Mouse (Mus musculus) olfactory bulb, adult 2 months (tissue): ENCODE results near the gene Gm9844. TPM values are rescaled to one million over a fixed set of nuclear protein-coding genes. Genes with fewer than 3 reads are reported as not detected.
A peak's percentile ranks its signal among the peaks of the same experiment; 100 is the strongest.
"Not testable (repeated sequence)": the region's sequence is repeated elsewhere in the genome, so short reads cannot be mapped to it uniquely, and the experiment has no call there.

Experiments used
- H3K27ac ChIP-seq: fragments of 200-500 bp; 2 replicates; pipeline ENCODE4 v1.5.1; 2012; ENCODE audit warnings: low read depth, low read length; ENCODE audit not compliant: insufficient read depth
- H3K4me1 ChIP-seq: fragments of 200-500 bp; 2 replicates; pipeline ENCODE4 v1.6.1; 2012; ENCODE audit warnings: low read length; ENCODE audit not compliant: control insufficient read depth, insufficient read depth
- H3K4me3 ChIP-seq: fragments of 200-500 bp; 2 replicates; pipeline ENCODE4 v1.5.1; 2012; ENCODE audit warnings: mild to moderate bottlenecking, low read depth, low read length, moderate library complexity; ENCODE audit not compliant: insufficient read depth
- CTCF ChIP-seq: fragments of 200-500 bp; IDR thresholded peaks from 2 replicates; pipeline ENCODE4 v1.5.1; 2012; ENCODE audit warnings: low read depth, mild to moderate bottlenecking, low read length, moderate library complexity; ENCODE audit not compliant: insufficient read depth
- POLR2A ChIP-seq: fragments of 200-500 bp; IDR thresholded peaks from 2 replicates; pipeline ENCODE4 v1.6.1; 2012; ENCODE audit warnings: mild to moderate bottlenecking, low read depth, low read length, moderate library complexity; ENCODE audit not compliant: insufficient read depth
- WGBS: fragments of 180-500 bp; shearing (Covaris S2); methylation state at CpG from one replicate; pipeline ENCODE4 v1.1.7; 2018; 5-methylcytosine and 5-hydroxymethylcytosine counted together
- polyA plus RNA-seq: library from polyadenylated mRNA; stranded (reverse); fragments of >200 nt; gene quantifications from 2 replicates; pipeline ENCODE4 v1.2.4, GENCODE M21; 2012; ENCODE audit warnings: low replicate concordance; ENCODE audit not compliant: missing spikeins, insufficient read depth, insufficient read length

Gene Gm9844
- polyA plus RNA-seq, 1 experiment = not detected

DNA sequence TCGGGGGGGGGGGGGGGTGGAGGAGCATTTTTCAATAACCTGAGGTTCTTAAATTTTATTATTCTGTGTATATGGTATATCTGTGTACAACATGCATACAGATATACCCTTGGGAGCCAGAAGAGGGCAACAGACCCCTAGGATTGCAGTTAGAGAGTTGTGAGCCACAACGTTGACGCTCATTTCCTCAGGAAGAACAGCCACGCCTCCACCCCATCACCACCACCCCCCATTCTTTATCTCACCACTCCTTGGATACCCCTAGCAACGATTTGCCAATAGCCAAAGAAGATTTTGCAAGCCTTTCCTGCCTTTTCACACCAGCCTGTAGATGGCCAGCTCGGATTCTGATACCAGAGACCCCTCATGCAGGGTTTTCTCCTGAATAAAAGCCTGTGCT is 16.3 kb upstream of the Gm9844 start:
- Histone ChIP-seq H3K27ac (no peak overlapping the region), H3K4me3 (no peak overlapping the region), H3K4me1 (peaks cover 3% of the 10 kb centered on the region)
- WGBS = 5% methylated on average over 6 of the region's 6 CpGs
- no peak for TF ChIP-seq POLR2A
- TF ChIP-seq CTCF = no peak

GRCm38 (mm10) chr7:24846576-24846975 is 15.4 kb upstream of the Gm9844 start:
- not testable (repeated sequence) for H3K4me3 ChIP-seq, H3K27ac ChIP-seq, H3K4me1 ChIP-seq
- WGBS = 35% methylated on average over 2 of the region's 2 CpGs

DNA sequence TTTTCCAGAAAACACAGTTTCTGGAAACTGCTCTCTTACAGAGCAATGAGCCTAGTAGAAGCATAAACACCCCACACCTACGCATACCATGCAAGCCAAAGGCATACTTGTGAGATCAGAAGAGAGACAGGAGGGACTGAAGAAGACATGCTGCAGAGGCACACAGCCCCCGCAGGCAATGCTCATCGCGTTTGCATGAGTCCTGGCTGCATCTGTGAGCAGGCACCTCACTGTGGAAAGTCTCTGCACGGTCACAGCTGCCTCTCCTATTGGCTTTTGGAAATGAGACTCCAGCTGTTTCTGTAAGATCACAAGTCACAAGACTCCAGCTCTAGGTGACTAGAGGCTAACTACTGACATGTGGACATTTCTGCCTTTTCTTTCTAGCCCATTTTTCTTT is 11.9 kb upstream of the Gm9844 start:
- WGBS = 15% methylated on average over 5 of the region's 5 CpGs
- TF ChIP-seq POLR2A (no peak), CTCF (no peak)
- no peak overlapping the region for H3K4me3 ChIP-seq
- H3K4me1 ChIP-seq = peaks cover 6% of the 10 kb centered on the region
- H3K27ac ChIP-seq = 0 out of 2 replicates have a peak overlapping the region, but pooled peaks have one; percentile 77

- Histone ChIP-seq H3K4me3 (no peak overlapping the region), H3K4me1 (peaks cover 6% of the 10 kb centered on the region), H3K27ac (0 out of 2 replicates have a peak overlapping the region, but pooled peaks have one; percentile 27)
- WGBS = 33% methylated on average over 6 of the region's 6 CpGs
- TF ChIP-seq CTCF (no peak), POLR2A (no peak)
Observed at GRCm38 (mm10) chr7:24850899-24851303, 11.1 kb upstream of the Gm9844 start.

DNA sequence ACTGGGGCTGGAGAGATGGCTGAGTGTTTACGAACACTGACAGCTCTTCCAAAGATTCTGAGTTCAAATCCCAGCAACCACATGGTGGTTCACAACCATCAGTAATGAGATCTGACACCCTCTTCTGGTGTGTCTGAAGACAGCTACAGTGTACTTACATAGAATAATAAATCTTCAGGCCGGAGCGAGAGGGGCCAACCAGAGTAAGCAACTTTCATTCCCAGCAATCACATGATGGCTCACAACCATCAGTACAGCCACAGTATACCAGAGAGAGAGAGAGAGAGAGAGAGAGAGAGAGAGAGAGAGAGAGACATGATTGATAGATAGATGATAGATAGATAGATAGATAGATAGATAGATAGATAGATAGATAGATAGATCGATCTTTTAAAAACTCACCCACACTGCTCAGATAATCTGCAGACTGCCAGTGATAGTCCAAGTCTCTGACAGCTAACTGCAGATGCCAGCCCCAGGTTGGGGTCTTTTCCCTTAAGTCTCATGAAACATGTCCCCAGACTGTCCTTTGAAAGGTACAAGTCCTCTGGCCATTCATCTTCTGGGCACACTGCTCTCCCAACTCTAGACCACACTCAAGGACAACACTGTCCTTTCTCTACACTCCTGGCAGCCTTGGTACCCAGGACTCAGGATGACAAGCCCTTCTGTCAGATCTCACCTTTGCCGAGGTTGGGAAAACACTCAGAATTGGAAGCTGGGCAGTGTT is 10.3 kb upstream of the Gm9844 start:
- Histone ChIP-seq H3K4me1 (peaks cover 6% of the 10 kb centered on the region), H3K4me3 (no peak overlapping the region), H3K27ac (no peak overlapping the region)
- WGBS = 87% methylated on average over 5 of the region's 5 CpGs
- TF ChIP-seq POLR2A (no peak), CTCF (no peak)

GRCm38 (mm10) chr7:24852557-24853232 is 9.3 kb upstream of the Gm9844 start:
- H3K4me1 ChIP-seq = peaks cover 6% of the 10 kb centered on the region
- no peak overlapping the region for H3K27ac ChIP-seq
- no peak overlapping the region for H3K4me3 ChIP-seq
- TF ChIP-seq POLR2A (no peak), CTCF (no peak)
- 80% methylated on average over 8 of the region's 8 CpGs for WGBS

DNA sequence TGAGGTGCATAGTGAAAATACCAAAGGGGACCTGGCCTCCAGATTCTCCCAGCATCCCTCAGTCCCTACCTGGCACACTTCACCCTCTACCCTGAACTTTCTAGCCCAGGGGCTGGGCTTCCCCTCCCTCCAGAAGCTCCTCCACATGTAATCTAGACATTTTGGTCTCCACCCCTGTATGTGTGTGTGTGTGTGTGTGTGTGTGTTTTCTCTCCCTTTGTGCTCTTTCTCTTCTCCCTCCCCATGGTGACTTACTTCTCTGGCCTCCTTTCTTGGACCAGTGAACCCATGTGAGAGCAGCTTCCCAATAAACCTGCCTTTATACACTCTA is 8.8 kb upstream of the Gm9844 start:
- TF ChIP-seq CTCF (no peak), POLR2A (no peak)

DNA sequence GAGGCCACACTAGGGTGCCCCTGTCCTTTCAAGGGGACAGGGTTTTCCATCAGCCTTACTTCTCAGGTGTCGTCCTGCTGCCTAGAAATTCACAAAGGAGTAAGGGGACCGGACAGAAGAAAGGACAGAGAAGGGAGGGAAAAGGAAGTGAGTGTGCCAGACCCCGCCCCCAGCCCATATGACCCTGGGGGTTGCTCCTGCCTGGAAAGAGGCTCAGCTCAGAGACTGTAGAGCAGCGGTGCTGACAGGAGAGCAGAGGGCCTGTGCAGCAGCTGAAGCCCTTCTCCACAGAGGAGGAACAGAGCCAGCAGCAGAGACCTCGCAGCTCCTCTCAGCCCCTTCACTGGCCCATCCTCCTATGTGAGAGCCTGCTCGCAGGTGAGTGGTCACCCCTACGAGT is 8.3 kb upstream of the Gm9844 start:
- Histone ChIP-seq H3K4me1 (peaks cover 6% of the 10 kb centered on the region), H3K4me3 (no peak overlapping the region), H3K27ac (no peak overlapping the region)
- 65% methylated on average over 7 of the region's 7 CpGs for WGBS
- TF ChIP-seq CTCF (no peak), POLR2A (no peak)

More for the DNA sequence above, 8.8 kb upstream of the Gm9844 start:
- peaks cover 6% of the 10 kb centered on the region for H3K4me1 ChIP-seq
- no peak overlapping the region for H3K27ac ChIP-seq
- no peak overlapping the region for H3K4me3 ChIP-seq

GRCm38 (mm10) chr7:24856460-24857120 is 5.4 kb upstream of the Gm9844 start:
- H3K4me3 ChIP-seq = no peak overlapping the region
- WGBS = 51% methylated on average over 6 of the region's 6 CpGs
- no peak for TF ChIP-seq CTCF
- no peak for TF ChIP-seq POLR2A

More at GRCm38 (mm10) chr7:24856460-24857120, 5.4 kb upstream of the Gm9844 start:
- H3K27ac ChIP-seq = no peak overlapping the region
- no peaks in the 10 kb centered on the region for H3K4me1 ChIP-seq
